Mouse (Mus musculus): ENCODE results near the gene Fjx1. TPM values are rescaled to one million over a fixed set of nuclear protein-coding genes. Genes with fewer than 3 reads are reported as not detected.

Gene Fjx1
- polyA plus RNA-seq (2012; fragmentation: generic; extraction: Trizol) = under 1 TPM; 0.22 to 0.67 TPM

GRCm38 (mm10) chr2:102451671-102452549, at the start of gene Fjx1:
TSS of gene Fjx1 (minus strand) at chr2:102452499.

GRCm38 (mm10) chr2:102407363-102408184, 44.7 kb downstream of the Fjx1 start, which contains the start of gene Trim44:
TSS of gene Trim44 (minus strand) at chr2:102407828.

Other genes starting within 250 kb of the Fjx1 start
- 1 to 10 TPM in 1 of 2 experiments, under 1 TPM in 1; 0.39 to 5.0 TPM for gene Trim44, start 44.7 kb downstream of the Fjx1 start, polyA plus RNA-seq (2012; fragmentation: generic; extraction: Trizol)
- under 1 TPM in 1 of 2 experiments, not detected in 1; 0.09 TPM for gene Pamr1, start 97.5 kb upstream of the Fjx1 start, polyA plus RNA-seq (2012; fragmentation: generic; extraction: Trizol)
- under 1 TPM; 0.04 to 0.09 TPM for gene Slc1a2, start 206.2 kb upstream of the Fjx1 start, polyA plus RNA-seq (2012; fragmentation: generic; extraction: Trizol)

Measured in C3H10T1/2 (cell line).